Mouse (Mus musculus) limb, embryonic 14.5 days (tissue): ENCODE data around the gene Tsks. TPM values are rescaled to one million over a fixed set of nuclear protein-coding genes. Genes with fewer than 3 reads are reported as not detected.

Experiments used
- ATAC-seq: fragments of 200-750 bp; cut with Nextera tagmentation; 2 replicates; pipeline ENCODE4 v1.8.0; 2017; ENCODE audit warnings: low read depth, moderate number of reproducible peaks, moderate TSS enrichment; ENCODE audit not compliant: low FRiP score
- DNase-seq: peaks from one replicate; pipeline ENCODE4 v3.0.0-alpha.2; 2015; ENCODE audit warnings: low spot score
- H3K27ac ChIP-seq: fragments of 300-500 bp; sonication (generic); replicated peaks from 2 replicates; pipeline ENCODE4 v1.5.1; 2014; ENCODE audit warnings: low read depth, mild to moderate bottlenecking, low read length, moderate library complexity, mixed read lengths
- H3K27me3 ChIP-seq: fragments of 300-500 bp; sonication (generic); 2 replicates; pipeline ENCODE4 v1.6.1; 2014; ENCODE audit warnings: low read length, mixed read lengths; ENCODE audit not compliant: control insufficient read depth, insufficient read depth
- H3K36me3 ChIP-seq: fragments of 300-500 bp; sonication (generic); 2 replicates; pipeline ENCODE4 v1.6.1; 2014; ENCODE audit warnings: mild to moderate bottlenecking, low read length, moderate library complexity, mixed read lengths; ENCODE audit not compliant: control insufficient read depth, insufficient read depth
- H3K4me1 ChIP-seq: fragments of 300-500 bp; sonication (generic); 2 replicates; pipeline ENCODE4 v1.6.1; 2014; ENCODE audit warnings: antibody characterized with exemption, low read length, mixed read lengths; ENCODE audit not compliant: control insufficient read depth, insufficient read depth
- H3K4me2 ChIP-seq: fragments of 300-500 bp; sonication (generic); replicated peaks from 2 replicates; pipeline ENCODE4 v1.6.1; 2014; ENCODE audit warnings: low read depth, mild to moderate bottlenecking, low read length, moderate library complexity; ENCODE audit not compliant: severe bottlenecking
- H3K4me3 ChIP-seq: fragments of 300-500 bp; sonication (generic); replicated peaks from 2 replicates; pipeline ENCODE4 v1.5.1; 2014; ENCODE audit warnings: low read length
- H3K9ac ChIP-seq: fragments of 300-500 bp; sonication (generic); 2 replicates; pipeline ENCODE4 v1.6.1; 2014; ENCODE audit warnings: mild to moderate bottlenecking, low read depth, low read length, moderate library complexity; ENCODE audit not compliant: severe bottlenecking
- H3K9me3 ChIP-seq: fragments of 300-500 bp; sonication (generic); 2 replicates; pipeline ENCODE4 v1.6.1; 2016; ENCODE audit warnings: low read length; ENCODE audit not compliant: control insufficient read depth
- POLR2A ChIP-seq: fragments of 200-500 bp; IDR thresholded peaks from 2 replicates; pipeline ENCODE4 v1.8.0; 2012; ENCODE audit warnings: inconsistent platforms, mild to moderate bottlenecking, moderate library complexity, borderline replicate concordance; ENCODE audit not compliant: insufficient read depth, insufficient read length; ENCODE audit errors: extremely low read depth
- WGBS: fragments of 180-500 bp; shearing (Covaris S2); extraction: QIAGEN DNeasy Blood & Tissue Kit; methylation state at CpG from one replicate; pipeline ENCODE4 v1.1.7; 2014; 5-methylcytosine and 5-hydroxymethylcytosine counted together
- polyA plus RNA-seq, 2 experiments: library from polyadenylated mRNA; depleted of rRNA in 1 of 2; stranded (reverse) in 1 of 2; unstranded in 1 of 2; fragments of >200 nt; fragmentation: Nextera tagmentation in 1 of 2; extraction: Ambion mirVana in 1 of 2; gene quantifications; 2 replicates each; pipeline versions ENCODE4 v1.2.1 to v1.2.3; 2012 to 2014

Tsks gene
- polyA plus RNA-seq, 2 experiments = 0.14 TPM; not detected in 1

- DNase-seq = no peak
- 78% methylated on average over 11 of the region's 11 CpGs for WGBS
- H3K4me3 ChIP-seq = no peak overlapping the region
- H3K27me3 ChIP-seq = no peaks in the 10 kb centered on the region
- TF ChIP-seq POLR2A = no peak
- no peak overlapping the region for H3K9ac ChIP-seq
- no peak for ATAC-seq
- H3K4me1 ChIP-seq = peaks cover 15% of the 10 kb centered on the region
- H3K9me3 ChIP-seq = no peaks in the 10 kb centered on the region
- peaks cover 65% of the 10 kb centered on the region for H3K36me3 ChIP-seq
- H3K4me2 ChIP-seq = no peak overlapping the region
- no peak overlapping the region for H3K27ac ChIP-seq
Measured at GRCm38 (mm10) chr7:44999753-45000152, 56.7 kb downstream of the Tsks start.

DNA sequence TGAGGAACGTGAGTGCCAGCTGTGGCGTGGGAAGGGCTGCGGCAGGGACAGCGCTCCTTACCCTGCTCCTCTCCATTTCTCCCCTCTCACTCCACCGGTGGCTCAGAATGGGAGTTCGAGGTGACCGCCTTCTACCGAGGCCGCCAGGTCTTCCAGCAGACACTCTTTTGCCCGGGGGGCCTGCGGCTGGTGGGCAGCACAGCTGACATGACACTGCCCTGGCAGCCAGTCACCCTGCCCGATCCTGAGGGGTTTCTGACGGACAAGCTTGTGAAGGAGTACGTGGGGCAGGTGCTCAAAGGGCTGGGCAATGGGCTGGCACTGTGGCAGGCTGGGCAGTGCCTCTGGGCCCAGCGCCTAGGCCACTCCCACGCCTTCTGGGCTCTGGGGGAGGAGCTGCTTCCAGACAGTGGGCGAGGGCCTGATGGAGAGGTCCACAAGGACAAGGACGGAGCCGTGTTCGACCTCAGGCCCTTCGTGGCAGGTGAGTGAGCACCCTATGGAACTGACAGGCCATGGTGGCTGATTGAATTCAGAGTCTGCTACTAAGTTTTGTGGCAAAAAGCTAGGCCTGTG, 57.6 kb downstream of the Tsks start:
- Histone ChIP-seq H3K9ac (no peak overlapping the region), H3K4me2 (no peak overlapping the region), H3K27ac (no peak overlapping the region), H3K36me3 (peaks cover 65% of the 10 kb centered on the region), H3K4me3 (no peak overlapping the region), H3K9me3 (no peaks in the 10 kb centered on the region), H3K4me1 (peaks cover 15% of the 10 kb centered on the region), H3K27me3 (no peaks in the 10 kb centered on the region)
- ATAC-seq (no peak), DNase-seq (no peak)
- 84% methylated on average over 21 of the region's 21 CpGs for WGBS
- TF ChIP-seq POLR2A = no peak

DNA sequence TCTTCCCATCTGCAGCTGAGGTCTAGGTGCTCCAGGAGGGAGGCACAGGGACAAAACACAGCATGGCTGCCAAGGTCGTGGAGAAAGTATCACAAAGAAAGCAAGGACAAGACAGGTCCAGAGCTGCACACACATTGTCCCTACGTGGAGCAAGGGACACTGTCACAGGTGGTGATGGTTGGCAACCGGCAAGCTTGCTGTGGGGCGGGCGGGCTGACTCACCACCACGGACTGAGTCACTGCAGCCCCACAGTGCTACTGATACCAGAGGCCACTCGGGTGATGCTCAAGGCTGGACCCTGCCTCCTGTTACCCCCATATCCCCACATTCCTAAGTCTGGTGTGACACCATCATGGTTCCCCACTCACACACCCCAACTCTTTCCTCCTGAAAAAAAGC, 59.4 kb downstream of the Tsks start:
- no peak overlapping the region for H3K4me2 ChIP-seq
- ATAC-seq (no peak), DNase-seq (no peak)
- H3K27me3 ChIP-seq = no peaks in the 10 kb centered on the region
- no peak for TF ChIP-seq POLR2A
- H3K4me1 ChIP-seq = peaks cover 8% of the 10 kb centered on the region; the same call in 1 of the 2 replicates
- no peak overlapping the region for H3K4me3 ChIP-seq
- H3K9me3 ChIP-seq = no peaks in the 10 kb centered on the region
- WGBS = 90% methylated on average over 7 of the region's 7 CpGs
- H3K9ac ChIP-seq = no peak overlapping the region
- peaks cover 80% of the 10 kb centered on the region for H3K36me3 ChIP-seq
- H3K27ac ChIP-seq = no peak overlapping the region

GRCm38 (mm10) chr7:45004546-45004945, 61.5 kb downstream of the Tsks start:
- ATAC-seq (no peak), DNase-seq (no peak)
- no peak for TF ChIP-seq POLR2A

GRCm38 (mm10) chr7:45005321-45005992, 62.5 kb downstream of the Tsks start:
- 90% methylated on average over 6 of the region's 6 CpGs for WGBS
- H3K9me3 ChIP-seq = no peaks in the 10 kb centered on the region
- no peak for DNase-seq
- H3K4me1 ChIP-seq = no peaks in the 10 kb centered on the region
- H3K4me3 ChIP-seq = no peak overlapping the region
- peaks cover 99% of the 10 kb centered on the region for H3K36me3 ChIP-seq
- no peak overlapping the region for H3K9ac ChIP-seq
- H3K27ac ChIP-seq = no peak overlapping the region
- H3K27me3 ChIP-seq = no peaks in the 10 kb centered on the region
- no peak for ATAC-seq
- no peak overlapping the region for H3K4me2 ChIP-seq
- no peak for TF ChIP-seq POLR2A

More at GRCm38 (mm10) chr7:45004546-45004945, 61.5 kb downstream of the Tsks start:
- H3K27ac ChIP-seq = no peak overlapping the region
- H3K4me1 ChIP-seq = no peaks in the 10 kb centered on the region
- WGBS = 47% methylated on average over 3 of the region's 3 CpGs
- no peaks in the 10 kb centered on the region for H3K27me3 ChIP-seq
- H3K4me3 ChIP-seq = no peak overlapping the region
- H3K9ac ChIP-seq = 0 out of 2 replicates have a peak overlapping the region, but pooled peaks have one; percentile 1
- H3K4me2 ChIP-seq = no peak overlapping the region
- H3K9me3 ChIP-seq = no peaks in the 10 kb centered on the region
- H3K36me3 ChIP-seq = peaks cover 99% of the 10 kb centered on the region
